Mouse (Mus musculus) stomach, postnatal 0 days (tissue): ENCODE measurements around the gene Hgf. TPM values are rescaled to one million over a fixed set of nuclear protein-coding genes. Genes with fewer than 3 reads are reported as not detected.

Experiments
- ATAC-seq: fragments of 200-750 bp; cut with Nextera tagmentation; 2 replicates; pipeline ENCODE4 v1.8.0; 2017; ENCODE audit not compliant: low FRiP score, low TSS enrichment
- DNase-seq: peaks from one replicate; pipeline ENCODE4 v3.0.0-alpha.2; 2016; ENCODE audit warnings: low spot score
- H3K27ac ChIP-seq: fragments of 300-500 bp; sonication (generic); replicated peaks from 2 replicates; pipeline ENCODE4 v1.5.1; 2014; ENCODE audit warnings: mild to moderate bottlenecking, control low read depth
- H3K27me3 ChIP-seq: fragments of 300-500 bp; sonication (generic); 2 replicates; pipeline ENCODE4 v1.6.1; 2014; ENCODE audit warnings: low read length; ENCODE audit not compliant: control insufficient read depth, insufficient read depth
- H3K36me3 ChIP-seq: fragments of 300-500 bp; sonication (generic); 2 replicates; pipeline ENCODE4 v1.6.1; 2014; ENCODE audit warnings: low read length, mixed read lengths; ENCODE audit not compliant: control insufficient read depth, insufficient read depth
- H3K4me1 ChIP-seq: fragments of 300-500 bp; sonication (generic); replicated peaks from 2 replicates; pipeline ENCODE4 v1.6.1; 2014; ENCODE audit warnings: antibody characterized with exemption; ENCODE audit not compliant: control insufficient read depth, insufficient read depth
- H3K4me2 ChIP-seq: fragments of 300-500 bp; sonication (generic); replicated peaks from 2 replicates; pipeline ENCODE4 v1.6.1; 2014; ENCODE audit warnings: low read depth, mild to moderate bottlenecking, control low read depth, moderate library complexity
- H3K4me3 ChIP-seq: fragments of 300-500 bp; sonication (generic); 2 replicates; pipeline ENCODE4 v1.5.1; 2014; ENCODE audit warnings: low read depth, low read length, control low read depth
- H3K9ac ChIP-seq: fragments of 300-500 bp; sonication (generic); 2 replicates; pipeline ENCODE4 v1.6.1; 2014; ENCODE audit warnings: mild to moderate bottlenecking, low read length, control low read depth, mixed read lengths
- H3K9me3 ChIP-seq: fragments of 300-500 bp; sonication (generic); 2 replicates; pipeline ENCODE4 v1.6.1; 2016; ENCODE audit warnings: low read length; ENCODE audit not compliant: control insufficient read depth
- CTCF ChIP-seq: IDR thresholded peaks from 2 replicates; pipeline ENCODE4 v1.5.1; 2016; ENCODE audit warnings: antibody characterized with exemption, low read depth, mild to moderate bottlenecking, moderate library complexity
- EP300 ChIP-seq: optimal IDR thresholded peaks from 2 replicates; pipeline ENCODE3; 2016; ENCODE audit warnings: antibody characterized with exemption
- WGBS: fragments of 180-500 bp; shearing (Covaris S2); extraction: QIAGEN DNeasy Blood & Tissue Kit; methylation state at CpG from one replicate; pipeline ENCODE4 v1.1.7; 2014; 5-methylcytosine and 5-hydroxymethylcytosine counted together
- polyA plus RNA-seq: library from polyadenylated mRNA; unstranded; fragments of >200 nt; fragmentation: Nextera tagmentation; extraction: Ambion mirVana; gene quantifications from 2 replicates; pipeline ENCODE4 v1.2.1, GENCODE M21; 2015

The Hgf gene
- polyA plus RNA-seq, 1 experiment from 2014 or later: 0.81 TPM

- Histone ChIP-seq H3K9me3 (no peaks in the 10 kb centered on the region), H3K9ac (no peak overlapping the region), H3K36me3 (no peaks in the 10 kb centered on the region), H3K4me3 (no peak overlapping the region), H3K4me1 (no peaks in the 10 kb centered on the region), H3K4me2 (no peak overlapping the region), H3K27ac (no peak overlapping the region), H3K27me3 (no peaks in the 10 kb centered on the region)
- TF ChIP-seq EP300 (no peak), CTCF (no peak)
- DNase-seq (no peak), ATAC-seq (no peak)
- 64% methylated on average over 6 of the region's 6 CpGs for WGBS
These were observed 44.7 kb downstream of the Hgf start for GRCm38 (mm10) chr5:16597996-16598395.

GRCm38 (mm10) chr5:16601463-16601862, 48.2 kb downstream of the Hgf start:
- no peak overlapping the region for H3K9ac ChIP-seq
- no peak overlapping the region for H3K4me3 ChIP-seq
- H3K4me1 ChIP-seq: no peaks in the 10 kb centered on the region
- H3K36me3 ChIP-seq: no peaks in the 10 kb centered on the region
- H3K27ac ChIP-seq: no peak overlapping the region
- H3K4me2 ChIP-seq: no peak overlapping the region
- H3K27me3 ChIP-seq: no peaks in the 10 kb centered on the region
- DNase-seq: no peak
- H3K9me3 ChIP-seq: no peaks in the 10 kb centered on the region
- ATAC-seq: no peak
- 68% methylated on average over 1 of the region's 1 CpGs for WGBS
- TF ChIP-seq CTCF (no peak), EP300 (no peak)

- H3K27me3 ChIP-seq: no peaks in the 10 kb centered on the region
- no peaks in the 10 kb centered on the region for H3K4me1 ChIP-seq
- H3K9ac ChIP-seq: no peak overlapping the region
- H3K27ac ChIP-seq: no peak overlapping the region
- H3K9me3 ChIP-seq: no peaks in the 10 kb centered on the region
- H3K36me3 ChIP-seq: no peaks in the 10 kb centered on the region
- no peak for ATAC-seq
- TF ChIP-seq EP300 (no peak), CTCF (no peak)
- 64% methylated on average over 1 of the region's 1 CpGs for WGBS
- H3K4me2 ChIP-seq: no peak overlapping the region
- H3K4me3 ChIP-seq: no peak overlapping the region
- DNase-seq: no peak
These were observed 79.7 kb downstream of the Hgf start for GRCm38 (mm10) chr5:16632996-16633395.

GRCm38 (mm10) chr5:16646417-16646816, 93.1 kb downstream of the Hgf start:
- ATAC-seq: no peak
- H3K4me3 ChIP-seq: no peak overlapping the region
- H3K36me3 ChIP-seq: no peaks in the 10 kb centered on the region
- H3K4me2 ChIP-seq: peak overlapping the region; percentile 23; the same call in 1 of the 2 replicates
- H3K27me3 ChIP-seq: no peaks in the 10 kb centered on the region
- no peaks in the 10 kb centered on the region for H3K4me1 ChIP-seq
- H3K9me3 ChIP-seq: no peaks in the 10 kb centered on the region
- no peak for DNase-seq
- no peak overlapping the region for H3K27ac ChIP-seq
- no peak overlapping the region for H3K9ac ChIP-seq
- WGBS: 38% methylated on average over 7 of the region's 7 CpGs
- TF ChIP-seq CTCF (no peak), EP300 (no peak)

GRCm38 (mm10) chr5:16647701-16648100, 94.4 kb downstream of the Hgf start:
- Histone ChIP-seq H3K9me3 (no peaks in the 10 kb centered on the region), H3K4me2 (no peak overlapping the region), H3K27ac (no peak overlapping the region), H3K4me3 (no peak overlapping the region), H3K4me1 (no peaks in the 10 kb centered on the region), H3K27me3 (no peaks in the 10 kb centered on the region), H3K9ac (no peak overlapping the region), H3K36me3 (no peaks in the 10 kb centered on the region)
- TF ChIP-seq CTCF (no peak), EP300 (no peak)
- no peak for ATAC-seq
- DNase-seq: no peak

- TF ChIP-seq CTCF: no peak
- no peak for TF ChIP-seq EP300
- Histone ChIP-seq H3K4me3 (no peak overlapping the region), H3K27me3 (no peaks in the 10 kb centered on the region), H3K27ac (no peak overlapping the region), H3K36me3 (no peaks in the 10 kb centered on the region), H3K9me3 (no peaks in the 10 kb centered on the region), H3K4me2 (no peak overlapping the region), H3K9ac (no peak overlapping the region), H3K4me1 (no peaks in the 10 kb centered on the region)
- no peak for DNase-seq
- 88% methylated on average over 1 of the region's 1 CpGs for WGBS
- no peak for ATAC-seq
These were observed 96.9 kb downstream of the Hgf start for GRCm38 (mm10) chr5:16650240-16650639.
